Mouse (Mus musculus): ENCODE results near the gene Gm26920.

GRCm38 (mm10) chr7:30034331-30034730 is 55.9 kb downstream of the Gm26920 start:
- no peak for TF ChIP-seq CTCF (IDR thresholded peaks at IDR 0.05; ENCODE audit: borderline replicate concordance, extremely low read depth, insufficient read depth, insufficient read length)
- no peak for TF ChIP-seq POLR2A (IDR thresholded peaks at IDR 0.05; ENCODE audit: borderline replicate concordance, extremely low read depth, insufficient read depth, insufficient read length, poor library complexity, severe bottlenecking)
